Mouse (Mus musculus) embryonic fibroblast, embryonic 13.5 days (primary cell): Measurements from ENCODE around the gene Gm10428.

Experiments
- CTCF ChIP-seq: IDR thresholded peaks from 2 replicates; pipeline ENCODE4 v1.5.1; 2011; ENCODE audit warnings: mild to moderate bottlenecking, control low read depth, low read length, moderate library complexity, borderline replicate concordance; ENCODE audit not compliant: insufficient read depth
- POLR2A ChIP-seq: IDR thresholded peaks from 2 replicates; pipeline ENCODE4 v1.6.1; 2011; ENCODE audit warnings: low read depth, mild to moderate bottlenecking, control low read depth, low read length, moderate library complexity

- TF ChIP-seq CTCF (no peak), POLR2A (no peak)
These were observed 10.5 kb upstream of the Gm10428 start for GRCm38 (mm10) chr11:62742261-62742957.
